Mouse (Mus musculus) midbrain, embryonic 12.5 days (tissue): Measurements from ENCODE around the gene Fgfr2. TPM values are rescaled to one million over a fixed set of nuclear protein-coding genes. Genes with fewer than 3 reads are reported as not detected.

Experiments used
- ATAC-seq: fragments of 200-750 bp; cut with Nextera tagmentation; 2 replicates; pipeline ENCODE4 v1.8.0; 2017; ENCODE audit warnings: low read depth, moderate TSS enrichment, moderate library complexity; ENCODE audit not compliant: low FRiP score
- H3K27ac ChIP-seq: fragments of 300-500 bp; sonication (generic); replicated peaks from 2 replicates; pipeline ENCODE4 v1.5.1; 2016; ENCODE audit warnings: mild to moderate bottlenecking
- H3K27me3 ChIP-seq: fragments of 300-500 bp; sonication (generic); 2 replicates; pipeline ENCODE4 v1.6.1; 2016; ENCODE audit warnings: mild to moderate bottlenecking
- H3K36me3 ChIP-seq: fragments of 300-500 bp; sonication (generic); 2 replicates; pipeline ENCODE4 v1.6.1; 2016
- H3K4me1 ChIP-seq: fragments of 300-500 bp; sonication (generic); 2 replicates; pipeline ENCODE4 v1.6.1; 2016
- H3K4me2 ChIP-seq: fragments of 300-500 bp; sonication (generic); replicated peaks from 2 replicates; pipeline ENCODE4 v1.6.1; 2016; ENCODE audit warnings: mild to moderate bottlenecking, moderate library complexity
- H3K4me3 ChIP-seq: fragments of 300-500 bp; sonication (generic); 2 replicates; pipeline ENCODE4 v1.5.1; 2016; ENCODE audit warnings: mild to moderate bottlenecking
- H3K9ac ChIP-seq: fragments of 300-500 bp; sonication (generic); replicated peaks from 2 replicates; pipeline ENCODE4 v1.6.1; 2016; ENCODE audit warnings: mild to moderate bottlenecking, moderate library complexity
- H3K9me3 ChIP-seq: fragments of 300-500 bp; sonication (generic); 2 replicates; pipeline ENCODE4 v1.6.1; 2016; ENCODE audit warnings: mild to moderate bottlenecking
- WGBS: fragments of 180-500 bp; shearing (Covaris S2); methylation state at CpG from one replicate; pipeline ENCODE4 v1.1.7; 2016; 5-methylcytosine and 5-hydroxymethylcytosine counted together
- polyA plus RNA-seq: library from polyadenylated mRNA; unstranded; fragments of >200 nt; fragmentation: Nextera tagmentation; extraction: Ambion mirVana; gene quantifications from 2 replicates; pipeline ENCODE4 v1.2.1, GENCODE M21; 2016

The Fgfr2 gene
- polyA plus RNA-seq, 1 experiment from 2014 or later: 96.5 TPM

GRCm38 (mm10) chr7:132124948-132125347, 998.2 kb downstream of the Fgfr2 start:
- no peaks in the 10 kb centered on the region for H3K4me1 ChIP-seq
- H3K9ac ChIP-seq: no peak overlapping the region
- H3K36me3 ChIP-seq: no peaks in the 10 kb centered on the region
- no peak overlapping the region for H3K4me2 ChIP-seq
- WGBS: 85% methylated on average over 7 of the region's 7 CpGs
- no peak for ATAC-seq
- H3K9me3 ChIP-seq: no peaks in the 10 kb centered on the region
- no peak overlapping the region for H3K27ac ChIP-seq
- no peak overlapping the region for H3K4me3 ChIP-seq
- H3K27me3 ChIP-seq: no peaks in the 10 kb centered on the region

GRCm38 (mm10) chr7:132123211-132123610, 999.9 kb downstream of the Fgfr2 start:
- no peak overlapping the region for H3K27ac ChIP-seq

DNA sequence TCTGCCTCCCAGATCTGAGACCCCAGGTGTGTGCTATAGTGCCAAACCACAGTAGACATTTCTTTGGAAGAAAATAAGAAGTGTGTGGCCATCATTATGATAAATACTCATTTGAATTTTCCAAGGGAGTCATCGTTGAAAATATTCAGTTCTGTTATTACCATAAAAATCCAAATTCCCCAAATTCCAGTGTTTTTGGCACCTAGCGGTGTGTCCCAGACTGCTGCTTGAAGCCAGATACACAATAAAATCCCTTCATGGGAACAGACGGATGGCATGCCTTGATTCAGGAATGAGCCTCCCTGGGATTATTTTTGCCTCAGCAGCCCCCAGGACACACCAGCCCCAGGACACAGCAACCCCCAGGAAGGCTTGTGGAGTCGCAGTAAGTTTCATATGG, 1003.3 kb downstream of the Fgfr2 start:
- Histone ChIP-seq H3K36me3 (no peaks in the 10 kb centered on the region), H3K27me3 (no peaks in the 10 kb centered on the region), H3K27ac (no peak overlapping the region), H3K4me3 (no peak overlapping the region), H3K4me1 (no peaks in the 10 kb centered on the region), H3K9ac (no peak overlapping the region), H3K4me2 (no peak overlapping the region), H3K9me3 (no peaks in the 10 kb centered on the region)
- no peak for ATAC-seq
- 81% methylated on average over 4 of the region's 4 CpGs for WGBS

More at GRCm38 (mm10) chr7:132123211-132123610, 999.9 kb downstream of the Fgfr2 start:
- Histone ChIP-seq H3K9ac (no peak overlapping the region), H3K36me3 (no peaks in the 10 kb centered on the region), H3K9me3 (no peaks in the 10 kb centered on the region), H3K4me2 (no peak overlapping the region), H3K4me3 (no peak overlapping the region), H3K4me1 (no peaks in the 10 kb centered on the region), H3K27me3 (no peaks in the 10 kb centered on the region)
- no peak for ATAC-seq
- 89% methylated on average over 7 of the region's 7 CpGs for WGBS

GRCm38 (mm10) chr7:132111770-132112169, 1011.4 kb downstream of the Fgfr2 start:
- Histone ChIP-seq H3K4me2 (no peak overlapping the region), H3K4me3 (no peak overlapping the region), H3K9me3 (no peaks in the 10 kb centered on the region), H3K36me3 (no peaks in the 10 kb centered on the region), H3K27ac (no peak overlapping the region), H3K4me1 (peaks cover 4% of the 10 kb centered on the region; the same call in 1 of the 2 replicates), H3K27me3 (no peaks in the 10 kb centered on the region; the same call in 1 of the 2 replicates), H3K9ac (no peak overlapping the region)
- WGBS: 82% methylated on average over 5 of the region's 5 CpGs
- ATAC-seq: no peak

DNA sequence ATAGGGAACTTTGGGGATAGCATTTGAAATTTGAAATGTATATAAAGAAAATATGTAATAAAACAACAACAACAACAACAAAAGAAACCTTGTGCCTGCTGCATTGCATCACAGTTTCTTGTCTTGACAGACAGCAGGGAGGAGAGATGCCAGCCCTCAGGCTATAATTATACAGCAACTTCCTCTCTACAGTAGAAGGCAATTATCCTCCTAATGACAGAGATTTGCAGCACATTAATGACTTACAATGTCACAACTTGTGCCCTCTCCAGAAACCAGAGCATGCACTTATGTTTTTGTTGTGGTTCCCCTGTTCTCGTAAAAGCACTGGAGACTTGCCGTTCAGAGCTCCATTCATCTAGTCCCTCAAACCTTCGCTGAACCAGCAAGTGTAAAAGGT, 1012.8 kb downstream of the Fgfr2 start:
- H3K9me3 ChIP-seq: no peaks in the 10 kb centered on the region
- H3K27ac ChIP-seq: no peak overlapping the region
- WGBS: 88% methylated on average over 3 of the region's 3 CpGs
- H3K36me3 ChIP-seq: no peaks in the 10 kb centered on the region
- H3K4me3 ChIP-seq: no peak overlapping the region
- H3K9ac ChIP-seq: no peak overlapping the region
- H3K4me1 ChIP-seq: peaks cover 4% of the 10 kb centered on the region; the same call in 1 of the 2 replicates
- no peak overlapping the region for H3K4me2 ChIP-seq
- no peaks in the 10 kb centered on the region; the same call in 1 of the 2 replicates for H3K27me3 ChIP-seq
- ATAC-seq: no peak

DNA sequence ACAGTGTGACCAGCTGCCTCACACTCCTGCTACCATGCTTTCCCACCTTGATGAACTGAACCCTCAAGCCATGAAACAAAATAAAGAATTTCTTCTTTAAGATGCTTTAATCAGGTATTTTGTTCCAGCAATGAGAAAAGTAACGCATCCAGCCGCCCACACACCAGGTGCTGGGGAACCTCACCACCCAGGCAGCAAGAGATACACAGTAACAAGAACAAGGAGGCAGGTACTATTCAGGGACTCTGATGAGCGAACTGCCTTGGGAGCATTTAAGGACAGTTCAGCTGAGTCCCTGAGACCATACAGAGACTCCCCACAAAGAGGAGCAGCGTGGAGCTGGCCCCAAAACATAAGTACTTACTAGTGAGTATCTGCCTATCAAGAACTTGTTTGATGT, 1016.3 kb downstream of the Fgfr2 start:
- Histone ChIP-seq H3K4me3 (no peak overlapping the region), H3K27ac (no peak overlapping the region), H3K9ac (no peak overlapping the region), H3K9me3 (no peaks in the 10 kb centered on the region), H3K27me3 (no peaks in the 10 kb centered on the region; the same call in 1 of the 2 replicates), H3K36me3 (no peaks in the 10 kb centered on the region), H3K4me2 (no peak overlapping the region), H3K4me1 (peaks cover 3% of the 10 kb centered on the region; the same call in 1 of the 2 replicates)
- ATAC-seq: no peak
- 87% methylated on average over 4 of the region's 4 CpGs for WGBS

DNA sequence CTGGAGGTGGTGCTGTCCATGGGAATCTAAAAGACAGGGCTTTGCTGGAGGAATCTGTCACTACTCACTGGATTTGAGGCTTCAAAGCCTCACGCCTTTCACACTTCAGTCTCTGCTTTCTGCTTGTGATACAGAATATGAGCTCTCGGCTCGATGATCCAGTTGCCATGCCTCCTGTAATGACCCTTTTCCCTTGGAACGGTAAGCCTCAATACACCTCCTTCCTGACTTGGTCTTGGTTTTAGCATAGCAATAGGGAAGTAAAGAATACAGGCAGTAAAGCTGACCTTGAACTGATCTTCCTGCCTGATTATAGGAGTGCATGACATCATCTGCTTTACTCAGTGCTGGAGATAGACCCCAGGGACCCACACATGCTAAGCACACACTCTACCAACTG, 1017.8 kb downstream of the Fgfr2 start:
- H3K9ac ChIP-seq: no peak overlapping the region
- H3K27ac ChIP-seq: no peak overlapping the region
- no peaks in the 10 kb centered on the region for H3K4me1 ChIP-seq
- no peak overlapping the region for H3K4me2 ChIP-seq
- no peak overlapping the region for H3K4me3 ChIP-seq
- ATAC-seq: no peak
- WGBS: 88% methylated on average over 4 of the region's 4 CpGs
- no peaks in the 10 kb centered on the region; the same call in 1 of the 2 replicates for H3K27me3 ChIP-seq
- H3K36me3 ChIP-seq: no peaks in the 10 kb centered on the region
- H3K9me3 ChIP-seq: no peaks in the 10 kb centered on the region

DNA sequence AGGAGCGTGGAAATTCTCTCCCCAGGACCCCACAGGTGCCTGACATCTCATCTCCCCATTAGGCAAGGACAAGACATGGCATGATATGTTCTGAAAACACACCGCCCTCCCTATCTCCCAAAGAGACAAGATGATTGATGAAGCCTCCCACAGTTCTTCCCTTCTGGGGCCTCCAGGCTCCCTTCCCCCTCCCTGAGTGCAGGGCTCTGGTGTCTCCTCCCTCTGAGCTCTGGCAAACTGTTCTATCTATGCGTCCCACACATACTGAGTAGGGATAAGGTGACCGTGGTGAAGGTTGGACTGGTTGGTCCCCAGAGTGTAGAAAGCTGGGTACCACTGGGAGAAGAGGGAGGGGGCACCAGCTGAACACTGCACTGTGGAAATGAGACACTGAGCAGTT, 1024.7 kb downstream of the Fgfr2 start:
- no peaks in the 10 kb centered on the region for H3K9me3 ChIP-seq
- H3K4me2 ChIP-seq: no peak overlapping the region
- H3K4me3 ChIP-seq: no peak overlapping the region
- ATAC-seq: no peak
- H3K36me3 ChIP-seq: no peaks in the 10 kb centered on the region
- H3K27ac ChIP-seq: no peak overlapping the region
- no peaks in the 10 kb centered on the region for H3K4me1 ChIP-seq
- 82% methylated on average over 4 of the region's 4 CpGs for WGBS
- no peaks in the 10 kb centered on the region for H3K27me3 ChIP-seq
- no peak overlapping the region for H3K9ac ChIP-seq

- no peaks in the 10 kb centered on the region for H3K27me3 ChIP-seq
- H3K4me1 ChIP-seq: no peaks in the 10 kb centered on the region
- no peak overlapping the region for H3K27ac ChIP-seq
- H3K36me3 ChIP-seq: no peaks in the 10 kb centered on the region
- H3K4me3 ChIP-seq: no peak overlapping the region
- no peak overlapping the region for H3K4me2 ChIP-seq
- no peaks in the 10 kb centered on the region for H3K9me3 ChIP-seq
- no peak overlapping the region for H3K9ac ChIP-seq
- no peak for ATAC-seq
- WGBS: 68% methylated on average over 7 of the region's 7 CpGs
Observed at GRCm38 (mm10) chr7:132094666-132095065, 1028.5 kb downstream of the Fgfr2 start.

GRCm38 (mm10) chr7:132091551-132091950, 1031.6 kb downstream of the Fgfr2 start:
- Histone ChIP-seq H3K4me3 (no peak overlapping the region), H3K9ac (no peak overlapping the region), H3K4me2 (no peak overlapping the region), H3K27ac (no peak overlapping the region), H3K27me3 (no peaks in the 10 kb centered on the region), H3K4me1 (no peaks in the 10 kb centered on the region), H3K36me3 (no peaks in the 10 kb centered on the region), H3K9me3 (no peaks in the 10 kb centered on the region)
- no peak for ATAC-seq
- WGBS: 86% methylated on average over 7 of the region's 7 CpGs

GRCm38 (mm10) chr7:132088606-132089005, 1034.5 kb downstream of the Fgfr2 start:
- Histone ChIP-seq H3K27me3 (no peaks in the 10 kb centered on the region), H3K27ac (no peak overlapping the region), H3K9ac (no peak overlapping the region), H3K4me3 (no peak overlapping the region), H3K36me3 (no peaks in the 10 kb centered on the region), H3K4me2 (no peak overlapping the region), H3K4me1 (no peaks in the 10 kb centered on the region), H3K9me3 (no peaks in the 10 kb centered on the region)
- WGBS: 80% methylated on average over 6 of the region's 6 CpGs
- ATAC-seq: no peak

- Histone ChIP-seq H3K4me2 (no peak overlapping the region), H3K36me3 (no peaks in the 10 kb centered on the region), H3K4me1 (no peaks in the 10 kb centered on the region), H3K9ac (no peak overlapping the region), H3K4me3 (no peak overlapping the region), H3K27ac (no peak overlapping the region), H3K27me3 (no peaks in the 10 kb centered on the region), H3K9me3 (no peaks in the 10 kb centered on the region)
- no peak for ATAC-seq
- 85% methylated on average over 4 of the region's 4 CpGs for WGBS
Observed at GRCm38 (mm10) chr7:132088181-132088580, 1035.0 kb downstream of the Fgfr2 start.

DNA sequence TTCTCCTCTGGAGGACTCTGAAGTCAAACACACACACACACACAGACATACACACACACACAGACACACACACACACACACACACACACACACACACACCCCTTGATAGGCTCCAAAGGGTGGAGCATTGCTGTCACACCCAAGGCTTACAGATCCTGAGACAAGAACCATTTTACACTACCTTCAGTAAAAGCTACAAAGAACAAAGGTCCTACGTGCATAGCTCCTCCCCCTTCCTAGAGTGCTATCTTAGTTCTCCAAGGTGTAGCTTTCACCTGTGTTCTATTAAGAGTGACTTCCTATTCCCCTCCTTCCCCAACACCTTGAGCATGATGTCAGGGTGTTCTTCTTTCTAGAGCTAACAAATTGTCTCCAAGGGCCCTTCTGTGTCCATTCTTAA, 1047.3 kb downstream of the Fgfr2 start:
- H3K4me3 ChIP-seq: no peak overlapping the region
- no peaks in the 10 kb centered on the region for H3K36me3 ChIP-seq
- no peaks in the 10 kb centered on the region for H3K27me3 ChIP-seq
- WGBS: 83% methylated on average over 1 of the region's 1 CpGs
- no peak overlapping the region for H3K27ac ChIP-seq
- no peak overlapping the region for H3K9ac ChIP-seq
- no peaks in the 10 kb centered on the region for H3K9me3 ChIP-seq
- H3K4me2 ChIP-seq: no peak overlapping the region
- no peak for ATAC-seq
- H3K4me1 ChIP-seq: no peaks in the 10 kb centered on the region
